Mouse (Mus musculus) CD4-positive, CD25-positive, alpha-beta regulatory T cell, adult 9 weeks (primary cell): ENCODE data around the gene Kcnh2. TPM values are rescaled to one million over a fixed set of nuclear protein-coding genes. Genes with fewer than 3 reads are reported as not detected.

Source experiments
- polyA plus RNA-seq: library from polyadenylated mRNA; unstranded; fragments of 100-300 nt; shearing (Covaris generic); gene quantifications from one replicate; pipeline ENCODE4 v1.2.1, GENCODE M21; 2017

Gene Kcnh2
- polyA plus RNA-seq: 2.7 TPM

DNA sequence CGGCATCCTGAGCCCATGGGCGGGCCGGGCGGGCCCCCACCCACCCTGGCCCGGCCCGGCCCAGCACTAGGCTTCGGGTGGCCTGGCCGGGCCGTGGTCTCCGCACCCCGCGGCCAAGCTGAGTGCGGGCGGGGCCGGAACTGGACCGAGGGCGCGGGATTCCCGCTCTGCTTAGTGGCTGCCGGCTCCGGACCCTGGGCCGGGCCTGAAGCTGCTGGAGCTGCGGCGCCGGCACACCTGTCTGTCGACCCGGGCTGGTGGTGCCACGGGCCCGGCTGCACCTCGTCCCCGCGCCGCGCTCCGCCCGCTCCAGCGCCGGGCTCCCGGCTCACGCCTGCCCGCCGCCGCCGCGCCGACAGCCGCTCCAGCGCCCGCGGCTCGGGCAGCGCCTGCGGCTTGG lies at the start of gene Kcnh2:
Kcnh2 (minus strand) TSS at position 327 of the 400 bp plus-strand sequence.

DNA sequence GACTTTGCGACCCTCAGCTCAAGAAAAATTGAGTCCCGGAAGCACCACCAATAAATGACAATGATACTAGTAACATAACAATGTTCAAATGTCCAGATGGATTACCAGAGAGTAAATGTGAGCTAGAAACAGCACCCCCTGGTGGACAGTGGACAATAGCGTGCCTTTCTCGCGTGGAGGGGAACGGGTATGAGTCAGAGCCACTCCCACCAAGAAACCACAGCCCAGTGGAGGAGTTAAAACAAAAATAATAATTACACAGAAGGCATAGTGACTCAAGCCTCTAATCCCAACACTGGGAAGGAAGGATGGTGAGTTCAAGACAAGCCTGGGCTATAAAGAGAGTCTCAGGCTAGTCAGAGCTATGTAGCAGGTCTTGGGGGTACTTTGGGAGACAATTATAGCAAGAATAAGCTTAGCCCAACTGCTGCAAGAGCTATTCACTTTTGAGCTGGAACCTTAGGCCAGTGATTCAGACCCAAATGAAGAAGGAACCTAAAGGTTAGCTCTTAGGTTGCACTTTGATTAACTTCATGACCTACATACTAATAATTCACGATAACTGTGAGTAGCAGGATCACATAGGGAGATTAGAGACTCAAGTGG lies 42.1 kb upstream of the Kcnh2 start, which contains the start of gene Abcb8:
Abcb8 (plus strand) TSS at position 272 of the 606 bp plus-strand sequence.

DNA sequence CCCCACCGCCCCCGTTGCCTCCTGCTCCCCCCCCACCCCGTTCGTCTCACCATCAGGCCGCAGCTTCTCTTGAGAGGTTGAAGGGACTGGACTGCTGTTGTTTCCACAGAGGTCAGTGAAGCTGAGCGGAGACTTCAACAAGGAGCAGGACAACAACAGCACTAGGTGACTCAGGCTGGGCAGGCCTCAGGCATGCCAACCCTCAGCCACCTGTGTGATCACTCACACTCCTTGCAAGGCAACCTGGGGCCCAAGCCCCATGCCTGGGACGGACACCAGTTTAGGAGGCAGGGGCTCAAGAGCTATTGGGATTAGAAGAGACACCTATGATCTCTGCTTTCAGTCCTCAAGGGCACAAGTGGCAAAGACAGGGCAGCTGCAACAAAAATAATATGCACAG lies 40.5 kb upstream of the Kcnh2 start, which contains the start of gene Atg9b:
Atg9b (minus strand) TSS at position 280 of the 400 bp plus-strand sequence.

DNA sequence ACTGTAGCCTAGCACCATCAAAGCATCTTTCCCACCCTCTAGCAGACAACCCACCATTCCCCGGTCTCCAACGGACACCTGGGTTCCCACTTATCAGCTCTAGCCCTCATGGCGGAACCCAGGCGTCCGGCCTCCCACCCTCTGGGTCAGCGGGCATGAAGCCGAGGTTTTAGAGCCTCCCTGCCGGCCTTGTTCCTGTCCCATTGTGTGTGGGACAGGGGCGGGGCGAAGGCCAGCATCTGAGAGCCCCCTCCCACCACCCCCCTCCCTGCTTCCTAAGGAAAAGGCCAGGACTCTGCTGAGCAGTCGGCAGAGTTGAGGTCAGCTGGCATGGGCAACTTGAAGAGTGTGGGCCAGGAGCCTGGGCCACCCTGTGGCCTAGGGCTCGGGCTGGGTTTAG lies 13.1 kb upstream of the Kcnh2 start, which contains the start of gene Nos3:
Nos3 (plus strand) TSS at position 303 of the 400 bp plus-strand sequence.

Other genes starting within 250 kb of the Kcnh2 start
- 8.3 TPM for gene Nupl2, start 186.6 kb downstream of the Kcnh2 start, polyA plus RNA-seq
- 0.14 TPM for gene Nos3, start 13.2 kb upstream of the Kcnh2 start, polyA plus RNA-seq
- 0.68 TPM for gene Atg9b, start 40.5 kb upstream of the Kcnh2 start, polyA plus RNA-seq
- gene Abcb8, start 42.1 kb upstream of the Kcnh2 start, polyA plus RNA-seq: 29.1 TPM
- not detected for gene Asic3, start 61.8 kb upstream of the Kcnh2 start, polyA plus RNA-seq
- 102 TPM for gene Cdk5, start 71.9 kb upstream of the Kcnh2 start, polyA plus RNA-seq
- 45.7 TPM for gene Slc4a2, start 72.2 kb upstream of the Kcnh2 start, polyA plus RNA-seq
- 112 TPM for gene Fastk, start 93.7 kb upstream of the Kcnh2 start, polyA plus RNA-seq
- 91.4 TPM for gene Tmub1, start 96.2 kb upstream of the Kcnh2 start, polyA plus RNA-seq
- gene Agap3, start 100.6 kb upstream of the Kcnh2 start, polyA plus RNA-seq: 5.2 TPM
- gene Gbx1, start 175.6 kb upstream of the Kcnh2 start, polyA plus RNA-seq: not detected
- gene Asb10, start 189.4 kb upstream of the Kcnh2 start, polyA plus RNA-seq: not detected
- gene 4931409K22Rik, start 205.2 kb upstream of the Kcnh2 start, polyA plus RNA-seq: not detected
- 100.0 TPM for gene Abcf2, start 225.9 kb upstream of the Kcnh2 start, polyA plus RNA-seq
- gene Chpf2, start 235.1 kb upstream of the Kcnh2 start, polyA plus RNA-seq: 38.5 TPM